Mouse (Mus musculus) liver, adult 2 months (tissue): Measurements from ENCODE around the gene Tecpr2.

Source experiments
- CTCF ChIP-seq: fragments of 200-500 bp; IDR thresholded peaks from 2 replicates; pipeline ENCODE4 v1.5.1; 2011; ENCODE audit warnings: low read depth, low read length, control low read depth
- POLR2A ChIP-seq: fragments of 200-500 bp; IDR thresholded peaks from 2 replicates; pipeline ENCODE4 v1.6.1; 2011; ENCODE audit warnings: low read length, control low read depth; ENCODE audit not compliant: insufficient read depth; ENCODE audit errors: extremely low read depth

DNA sequence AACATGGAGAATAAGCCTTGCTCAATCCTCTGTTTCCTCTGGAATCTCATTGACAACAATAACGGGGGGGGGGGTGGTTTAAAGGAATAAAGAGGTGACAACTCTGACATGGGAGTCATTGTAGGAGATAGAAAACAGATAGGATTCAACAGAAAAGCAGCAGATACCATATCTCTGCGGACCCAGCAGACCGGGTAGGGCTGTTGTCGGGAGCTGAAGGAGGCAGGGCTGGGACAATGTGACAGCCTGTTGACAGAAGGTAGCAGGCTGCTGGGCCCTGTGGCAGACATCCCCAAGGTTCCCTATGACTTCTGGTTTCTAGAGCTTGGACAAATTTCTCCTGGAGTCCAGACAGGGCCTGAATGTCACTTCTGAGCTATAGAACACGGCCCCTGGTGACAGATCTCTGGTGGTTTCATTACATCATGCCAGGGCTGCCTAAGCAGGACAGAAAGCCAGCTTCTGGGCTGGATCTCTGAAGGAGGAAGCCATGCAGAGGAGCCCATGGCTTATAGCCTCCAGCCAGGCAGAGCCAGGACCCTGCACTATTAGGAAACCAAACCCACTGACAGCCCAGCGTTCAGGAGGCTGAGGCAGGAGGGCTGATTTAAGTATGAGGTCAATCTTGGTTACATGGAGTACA is 120.7 kb downstream of the Tecpr2 start:
- TF ChIP-seq POLR2A (no peak), CTCF (no peak)
